ENCODE assay signal across 10 mouse cellular contexts in the genomic region with DNA sequence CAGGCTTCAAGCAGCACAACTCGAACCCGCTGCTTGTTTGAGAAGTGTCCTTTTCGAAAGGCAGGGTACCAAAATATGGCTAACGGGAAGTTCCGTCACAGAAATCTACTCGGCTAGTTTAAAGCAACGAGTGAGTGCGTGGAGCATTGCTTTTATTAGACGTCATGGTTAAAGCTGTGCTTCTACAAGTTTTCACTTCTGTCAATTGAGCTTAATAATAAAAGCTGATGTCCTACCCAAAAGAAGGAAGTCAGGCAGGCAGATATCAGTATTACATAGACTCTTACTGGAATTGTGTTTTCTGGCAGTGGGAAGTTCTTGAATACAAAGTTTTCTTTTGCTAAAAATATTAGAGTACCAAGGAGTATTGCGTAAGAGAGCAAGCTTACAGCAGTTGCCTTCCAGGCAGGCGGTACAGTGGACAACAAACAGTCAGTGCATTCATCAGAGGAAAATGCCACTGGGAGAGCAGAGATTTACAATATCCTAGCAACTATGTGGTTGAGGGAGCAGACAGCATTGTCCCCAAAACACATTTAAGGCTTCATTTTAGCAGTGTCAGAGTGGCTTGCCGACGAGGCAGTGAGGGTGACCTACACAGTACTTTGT. TPM values are rescaled to one million over a fixed set of nuclear protein-coding genes. Genes with fewer than 3 reads are reported as not detected.
DNase-seq lines count a peak whose midpoint lies in the region; ATAC-seq and TF ChIP-seq lines count a peak whose summit lies in the region.
"Had no signal": no experiment of that assay in that cellular context is flagged by ENCODE, and none has a peak within 500 bp of the region (broad histone marks: within the 10 kb centered on the region; RNA-seq: fewer than 3 reads in every experiment).

No protein-coding gene starts in this region.

- TF ChIP-seq CTCF in kidney, postnatal 0 days (IDR thresholded peaks at IDR 0.05; ENCODE audit: low read depth): no peak

- no peaks in the 10 kb centered on the region for H3K4me1 ChIP-seq in kidney, postnatal 0 days (replicated peaks; ENCODE audit: insufficient read depth, low read length)
- no peaks in the 10 kb centered on the region for H3K4me1 ChIP-seq in forebrain, embryonic 14.5 days (ENCODE audit: control insufficient read depth, insufficient read depth, low read length)
- H3K4me1 ChIP-seq in midbrain, embryonic 14.5 days (ENCODE audit: control insufficient read depth, insufficient read depth, low read length): no peaks in the 10 kb centered on the region
- 0 out of 2 replicates have a peak, but pooled peaks cover 4% of the 10 kb centered on the region for H3K4me1 ChIP-seq in embryonic facial prominence, embryonic 10.5 days
- H3K4me1 ChIP-seq: limb, embryonic 13.5 days had no signal

- peak; percentile 1 for DNase-seq in kidney, postnatal 0 days (ENCODE audit: low spot score)
- DNase-seq in kidney, postnatal 36 days: no peak
- DNase-seq in Muller cell, postnatal 12 days (ENCODE audit: inconsistent ontology term): peak; percentile 26
- DNase-seq in forebrain, embryonic 14.5 days (ENCODE audit: low spot score): peak; percentile 46
- peak; percentile 37 for DNase-seq in midbrain, embryonic 14.5 days
- DNase-seq in embryonic facial prominence, embryonic 10.5 days (ENCODE audit: low spot score): no peak
- DNase-seq in c-Kit-positive CD71-positive TER-119-positive erythroid progenitor cells, embryonic 14.5 days (ENCODE audit: low spot score): no peak
- DNase-seq: adrenal gland, postnatal 10 days; thymus, adult 2 months had no signal

- no peaks in the 10 kb centered on the region for H3K36me3 ChIP-seq in kidney, postnatal 0 days (ENCODE audit: insufficient read depth, low read length)
- H3K36me3 ChIP-seq in forebrain, embryonic 14.5 days (ENCODE audit: control insufficient read depth, insufficient read depth, low read length): no peaks in the 10 kb centered on the region
- H3K36me3 ChIP-seq in midbrain, embryonic 14.5 days (ENCODE audit: control insufficient read depth, insufficient read depth, low read length): no peaks in the 10 kb centered on the region
- peaks cover 15% of the 10 kb centered on the region; the same call in 1 of the 2 replicates for H3K36me3 ChIP-seq in embryonic facial prominence, embryonic 10.5 days (replicated peaks)
- H3K36me3 ChIP-seq: limb, embryonic 13.5 days had no signal

- WGBS in kidney, postnatal 0 days: 90% methylated on average over 13 of the region's 13 CpGs
- WGBS in forebrain, embryonic 14.5 days: 67% methylated on average over 13 of the region's 13 CpGs
- whole genome bisulfite sequencing in midbrain, embryonic 14.5 days: 78% methylated on average over 13 of the region's 13 CpGs
- 89% methylated on average over 13 of the region's 13 CpGs for WGBS in embryonic facial prominence, embryonic 10.5 days

- no peak overlapping the region for H3K27ac ChIP-seq in kidney, postnatal 0 days
- no peak overlapping the region for H3K27ac ChIP-seq in forebrain, embryonic 14.5 days (ENCODE audit: low read depth, low read length)
- H3K27ac ChIP-seq in midbrain, embryonic 14.5 days (replicated peaks; ENCODE audit: low read depth, low read length): 0 out of 2 replicates have a peak overlapping the region, but pooled peaks have one; percentile 28
- H3K27ac ChIP-seq in embryonic facial prominence, embryonic 10.5 days (replicated peaks): no peak overlapping the region
- H3K27ac ChIP-seq: limb, embryonic 13.5 days had no signal

- no peak overlapping the region for H3K9ac ChIP-seq in kidney, postnatal 0 days (ENCODE audit: low read depth, low read length)
- no peak overlapping the region for H3K9ac ChIP-seq in forebrain, embryonic 14.5 days (ENCODE audit: low read length)
- no peak overlapping the region for H3K9ac ChIP-seq in midbrain, embryonic 14.5 days (replicated peaks; ENCODE audit: low read length)
- H3K9ac ChIP-seq: limb, embryonic 13.5 days had no signal

- H3K9me3 ChIP-seq in kidney, postnatal 0 days (replicated peaks; ENCODE audit: low read length): no peaks in the 10 kb centered on the region
- H3K9me3 ChIP-seq in forebrain, embryonic 14.5 days (replicated peaks; ENCODE audit: control insufficient read depth, low read length): no peaks in the 10 kb centered on the region
- no peaks in the 10 kb centered on the region for H3K9me3 ChIP-seq in midbrain, embryonic 14.5 days (ENCODE audit: control insufficient read depth, low read length)
- no peaks in the 10 kb centered on the region for H3K9me3 ChIP-seq in embryonic facial prominence, embryonic 10.5 days
- H3K9me3 ChIP-seq: limb, embryonic 13.5 days had no signal

- H3K27me3 ChIP-seq in kidney, postnatal 0 days (ENCODE audit: insufficient read depth, low read length): no peaks in the 10 kb centered on the region
- no peaks in the 10 kb centered on the region for H3K27me3 ChIP-seq in forebrain, embryonic 14.5 days (replicated peaks; ENCODE audit: control insufficient read depth, insufficient read depth, low read length)
- H3K27me3 ChIP-seq in midbrain, embryonic 14.5 days (ENCODE audit: control insufficient read depth, insufficient read depth, low read length): no peaks in the 10 kb centered on the region
- H3K27me3 ChIP-seq in embryonic facial prominence, embryonic 10.5 days (replicated peaks; ENCODE audit: low read depth, poor library complexity, severe bottlenecking): no peaks in the 10 kb centered on the region
- H3K27me3 ChIP-seq: limb, embryonic 13.5 days had no signal

- ATAC-seq in kidney, postnatal 0 days (replicated peaks; ENCODE audit: low FRiP score, low read depth): no peak
- peak; percentile 59 for ATAC-seq in forebrain, embryonic 14.5 days
- no peak for ATAC-seq in midbrain, embryonic 14.5 days (ENCODE audit: low FRiP score, low TSS enrichment)

- no peak overlapping the region for H3K4me2 ChIP-seq in kidney, postnatal 0 days (ENCODE audit: low read length)
- H3K4me2 ChIP-seq in forebrain, embryonic 14.5 days (ENCODE audit: low read length): no peak overlapping the region
- H3K4me2 ChIP-seq in midbrain, embryonic 14.5 days (ENCODE audit: low read length): no peak overlapping the region
- H3K4me2 ChIP-seq: limb, embryonic 13.5 days had no signal

- H3K4me3 ChIP-seq in kidney, postnatal 0 days (replicated peaks; ENCODE audit: low read depth, low read length): no peak overlapping the region
- no peak overlapping the region for H3K4me3 ChIP-seq in forebrain, embryonic 14.5 days (ENCODE audit: low read depth, low read length)
- H3K4me3 ChIP-seq in midbrain, embryonic 14.5 days (replicated peaks; ENCODE audit: low read depth, low read length): no peak overlapping the region
- no peak overlapping the region for H3K4me3 ChIP-seq in embryonic facial prominence, embryonic 10.5 days
- H3K4me3 ChIP-seq: limb, embryonic 13.5 days had no signal

RNA-seq across cellular contexts. Expression of a gene that starts 13.7 kb away (rescaled TPM):
- polyA plus RNA-seq in kidney, postnatal 0 days (2015; fragmentation: Nextera tagmentation; extraction: Ambion mirVana): 2.0 and 2.3 TPM in 2 replicates
- 1.3 and 2.4 TPM in 2 replicates for polyA plus RNA-seq in forebrain, embryonic 14.5 days (2014; fragmentation: Nextera tagmentation; extraction: Ambion mirVana)
- 2.6 and 3.0 TPM in 2 replicates for polyA plus RNA-seq in midbrain, embryonic 14.5 days (2014; fragmentation: Nextera tagmentation; extraction: Ambion mirVana)
- 0.50 and 0.59 TPM in 2 replicates for polyA plus RNA-seq in embryonic facial prominence, embryonic 10.5 days (2016; fragmentation: Nextera tagmentation; extraction: Ambion mirVana)

RNA-seq across cellular contexts. Expression of a gene that starts 39.3 kb away (rescaled TPM):
- polyA plus RNA-seq in kidney, postnatal 0 days (2015; fragmentation: Nextera tagmentation; extraction: Ambion mirVana): 22.8 and 24.6 TPM in 2 replicates
- polyA plus RNA-seq in forebrain, embryonic 14.5 days (2014; fragmentation: Nextera tagmentation; extraction: Ambion mirVana): 27.7 and 32.7 TPM in 2 replicates
- polyA plus RNA-seq in midbrain, embryonic 14.5 days (2014; fragmentation: Nextera tagmentation; extraction: Ambion mirVana): 19.5 and 28.9 TPM in 2 replicates
- polyA plus RNA-seq in embryonic facial prominence, embryonic 10.5 days (2016; fragmentation: Nextera tagmentation; extraction: Ambion mirVana): 36.0 and 37.4 TPM in 2 replicates

Comparison
In these comparisons a context has a peak if more than half of its experiments do, and no peak if none do; other contexts are left out.
1. DNase-seq: peak in kidney, postnatal 0 days (single experiment), Muller cell, postnatal 12 days (single experiment), forebrain, embryonic 14.5 days (single experiment) and midbrain, embryonic 14.5 days (single experiment); none in kidney, postnatal 36 days (0 of 2), embryonic facial prominence, embryonic 10.5 days (single experiment) and c-Kit-positive CD71-positive TER-119-positive erythroid progenitor cells, embryonic 14.5 days (single experiment).